Mouse (Mus musculus) kidney, adult 2 months (tissue): ENCODE measurements around the gene Mpp3.

Source experiments
- CTCF ChIP-seq: fragments of 200-500 bp; conservative IDR thresholded peaks from 2 replicates; pipeline ENCODE4 v1.5.1; 2011; ENCODE audit warnings: low read depth, mild to moderate bottlenecking, control low read depth, low read length, moderate library complexity, mixed read lengths; ENCODE audit not compliant: insufficient read depth, insufficient read length
- POLR2A ChIP-seq: fragments of 200-500 bp; IDR thresholded peaks from one replicate; pipeline ENCODE4 v1.6.1; 2011; ENCODE audit warnings: low read depth, low read length, control low read depth

DNA sequence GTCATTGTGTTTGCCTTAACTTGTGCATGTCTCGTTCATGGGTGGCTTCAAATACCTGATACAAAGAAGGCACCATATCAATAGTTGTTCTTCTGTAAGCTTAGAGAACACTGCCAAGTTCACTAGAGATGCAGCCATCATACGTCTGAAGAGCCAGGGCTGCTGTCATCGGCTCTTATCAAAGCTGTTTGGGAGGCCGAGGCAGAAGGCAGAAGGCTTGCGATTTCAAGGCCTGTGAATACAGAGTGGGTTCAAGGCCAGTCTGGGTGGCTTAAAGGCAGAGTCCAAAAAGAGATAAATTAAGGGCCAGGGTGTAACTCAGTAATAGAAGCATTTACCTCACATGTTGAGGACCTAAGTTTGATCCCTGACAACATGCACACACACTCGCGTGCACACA, 8.1 kb upstream of the Mpp3 start:
- no peak for TF ChIP-seq CTCF
- no peak for TF ChIP-seq POLR2A
